Mouse (Mus musculus) hindbrain, embryonic 11.5 days (tissue): Measurements from ENCODE around the gene Usp36. TPM values are rescaled to one million over a fixed set of nuclear protein-coding genes. Genes with fewer than 3 reads are reported as not detected.

ENCODE experiments used
- ATAC-seq: fragments of 200-750 bp; cut with Nextera tagmentation; 2 replicates; pipeline ENCODE4 v1.8.0; 2017; ENCODE audit warnings: mild to moderate bottlenecking, moderate TSS enrichment, moderate library complexity; ENCODE audit not compliant: low FRiP score
- DNase-seq: peaks from one replicate; pipeline ENCODE4 v3.0.0-alpha.2; 2015; ENCODE audit warnings: low spot score
- H3K27ac ChIP-seq: fragments of 300-500 bp; sonication (generic); 2 replicates; pipeline ENCODE4 v1.5.1; 2014; ENCODE audit warnings: mild to moderate bottlenecking, low read depth, low read length
- H3K27me3 ChIP-seq: fragments of 300-500 bp; sonication (generic); 2 replicates; pipeline ENCODE4 v1.6.1; 2014; ENCODE audit warnings: mild to moderate bottlenecking, low read length, moderate library complexity, mixed read lengths; ENCODE audit not compliant: control insufficient read depth, insufficient read depth
- H3K36me3 ChIP-seq: fragments of 300-500 bp; sonication (generic); 2 replicates; pipeline ENCODE4 v1.6.1; 2014; ENCODE audit warnings: mild to moderate bottlenecking, low read length, moderate library complexity, mixed read lengths; ENCODE audit not compliant: control insufficient read depth, insufficient read depth
- H3K4me1 ChIP-seq: fragments of 300-500 bp; sonication (generic); replicated peaks from 2 replicates; pipeline ENCODE4 v1.6.1; 2014; ENCODE audit warnings: low read length, mixed read lengths; ENCODE audit not compliant: control insufficient read depth, insufficient read depth
- H3K4me2 ChIP-seq: fragments of 300-500 bp; sonication (generic); replicated peaks from 2 replicates; pipeline ENCODE4 v1.6.1; 2014; ENCODE audit warnings: mild to moderate bottlenecking, low read depth, low read length
- H3K4me3 ChIP-seq: fragments of 300-500 bp; sonication (generic); 2 replicates; pipeline ENCODE4 v1.5.1; 2014; ENCODE audit warnings: low read depth, low read length
- H3K9ac ChIP-seq: fragments of 300-500 bp; sonication (generic); 2 replicates; pipeline ENCODE4 v1.6.1; 2014; ENCODE audit warnings: low read depth, low read length
- H3K9me3 ChIP-seq: fragments of 300-500 bp; sonication (generic); 2 replicates; pipeline ENCODE4 v1.6.1; 2016; ENCODE audit warnings: low read length; ENCODE audit not compliant: control insufficient read depth
- WGBS: fragments of 180-500 bp; shearing (Covaris S2); extraction: QIAGEN DNeasy Blood & Tissue Kit; methylation state at CpG from one replicate; pipeline ENCODE4 v1.1.7; 2014; 5-methylcytosine and 5-hydroxymethylcytosine counted together
- polyA plus RNA-seq: library from polyadenylated mRNA; unstranded; fragments of >200 nt; fragmentation: Nextera tagmentation; extraction: Ambion mirVana; gene quantifications from 2 replicates; pipeline ENCODE4 v1.2.1, GENCODE M21; 2014

Gene Usp36
- polyA plus RNA-seq, 1 experiment from 2014 or later: 9.9 TPM

DNA sequence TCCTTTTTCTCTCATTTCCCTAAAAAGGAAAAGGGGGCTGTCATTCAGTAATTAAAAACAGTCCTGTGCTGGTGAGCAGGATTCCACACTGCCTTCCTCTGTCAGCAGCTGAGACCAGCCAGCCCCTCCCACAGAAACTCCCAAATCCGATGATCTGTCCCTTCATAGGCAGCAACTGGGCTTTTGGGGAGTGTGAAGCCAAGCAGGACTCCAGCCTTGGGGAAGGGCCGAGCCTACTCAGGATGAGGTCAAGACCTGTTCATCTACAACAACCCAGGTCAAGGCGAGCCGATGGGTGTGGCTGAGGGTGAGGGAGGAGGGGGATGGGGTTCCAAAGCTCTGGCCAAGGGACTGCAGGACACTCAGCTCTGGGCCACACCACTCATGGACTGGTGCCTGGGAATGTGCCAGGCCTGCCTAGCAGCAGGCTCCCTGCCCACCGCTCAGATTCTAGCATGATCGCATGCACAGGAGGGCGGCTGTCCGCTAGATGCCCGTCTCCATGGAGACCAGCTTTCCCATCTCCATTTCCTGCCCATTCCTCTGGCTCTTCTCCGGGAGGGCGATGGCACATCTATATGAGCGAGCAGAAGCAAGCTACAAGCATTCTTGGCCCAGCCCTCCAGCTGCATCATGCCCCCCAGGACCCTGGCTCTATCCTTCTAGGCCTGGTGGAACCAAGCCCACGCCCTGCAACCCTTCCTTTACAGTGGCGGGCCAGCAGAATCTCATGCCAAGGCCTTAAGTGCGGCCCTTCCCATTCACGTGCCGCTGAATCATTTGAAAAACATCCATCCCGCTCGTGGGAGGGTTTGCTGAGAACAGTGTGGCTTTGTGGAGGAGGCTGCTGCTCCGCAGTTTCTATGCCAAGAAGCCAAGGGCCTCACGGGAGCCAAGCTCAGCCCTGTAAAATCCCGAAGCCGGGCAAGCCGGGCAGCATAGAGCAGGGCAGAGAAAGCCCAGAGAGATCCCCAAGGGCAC, 37.2 kb upstream of the Usp36 start:
- no peak overlapping the region for H3K9ac ChIP-seq
- no peaks in the 10 kb centered on the region for H3K36me3 ChIP-seq
- DNase-seq (no peak), ATAC-seq (no peak)
- H3K27me3 ChIP-seq: no peaks in the 10 kb centered on the region
- H3K4me2 ChIP-seq: no peak overlapping the region
- no peak overlapping the region for H3K4me3 ChIP-seq
- WGBS: 82% methylated on average over 24 of the region's 24 CpGs
- H3K27ac ChIP-seq: no peak overlapping the region
- no peaks in the 10 kb centered on the region for H3K4me1 ChIP-seq
- no peaks in the 10 kb centered on the region for H3K9me3 ChIP-seq

DNA sequence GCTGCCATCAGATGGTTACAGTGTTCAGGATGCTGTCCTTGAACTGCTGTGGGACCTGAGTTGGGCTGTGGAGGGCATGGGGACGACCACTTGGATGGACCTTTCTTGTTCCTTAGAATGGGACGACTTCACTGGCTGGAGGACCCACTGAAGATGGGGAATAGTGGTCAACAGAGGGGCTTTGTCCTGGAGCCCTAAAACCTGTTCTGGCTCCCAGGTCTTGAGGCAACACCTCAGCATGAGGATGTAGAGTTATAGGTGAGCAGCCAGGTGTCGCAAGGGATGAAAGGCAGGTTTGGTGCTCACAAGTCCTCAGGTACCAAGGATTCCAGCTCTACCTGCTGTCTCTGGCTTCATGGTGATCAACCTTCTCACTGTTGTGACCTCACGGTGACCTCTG, 36.4 kb upstream of the Usp36 start:
- no peaks in the 10 kb centered on the region for H3K27me3 ChIP-seq
- H3K36me3 ChIP-seq: no peaks in the 10 kb centered on the region
- no peak overlapping the region for H3K9ac ChIP-seq
- no peak for ATAC-seq
- H3K4me1 ChIP-seq: no peaks in the 10 kb centered on the region
- no peak for DNase-seq
- H3K9me3 ChIP-seq: no peaks in the 10 kb centered on the region
- no peak overlapping the region for H3K4me3 ChIP-seq
- H3K4me2 ChIP-seq: no peak overlapping the region
- 90% methylated on average over 4 of the region's 4 CpGs for WGBS
- H3K27ac ChIP-seq: no peak overlapping the region

DNA sequence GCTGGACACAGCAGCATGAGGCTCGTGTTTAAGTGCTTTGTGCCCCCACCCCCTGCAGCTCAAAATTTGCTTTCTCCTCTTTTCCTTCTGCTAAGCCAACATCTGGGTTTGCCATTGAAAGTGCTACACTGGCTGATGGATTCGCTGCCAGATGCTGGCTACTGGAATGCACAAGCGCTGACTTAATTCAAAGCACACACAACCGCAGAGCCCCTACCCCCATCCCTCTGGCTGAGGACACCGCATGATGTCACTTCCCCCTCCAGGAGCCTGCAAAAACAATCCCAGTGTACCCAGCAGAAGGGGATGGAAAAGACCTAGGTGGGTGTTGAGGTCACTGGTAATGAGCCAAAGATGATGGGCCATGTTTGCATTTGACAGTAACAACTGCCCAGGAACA, 34.5 kb upstream of the Usp36 start:
- H3K27me3 ChIP-seq: no peaks in the 10 kb centered on the region
- no peaks in the 10 kb centered on the region for H3K36me3 ChIP-seq
- H3K4me1 ChIP-seq: no peaks in the 10 kb centered on the region
- DNase-seq: no peak
- H3K9ac ChIP-seq: no peak overlapping the region
- H3K9me3 ChIP-seq: no peaks in the 10 kb centered on the region
- no peak overlapping the region for H3K27ac ChIP-seq
- no peak overlapping the region for H3K4me3 ChIP-seq
- no peak overlapping the region for H3K4me2 ChIP-seq
- no peak for ATAC-seq
- 67% methylated on average over 5 of the region's 5 CpGs for WGBS

DNA sequence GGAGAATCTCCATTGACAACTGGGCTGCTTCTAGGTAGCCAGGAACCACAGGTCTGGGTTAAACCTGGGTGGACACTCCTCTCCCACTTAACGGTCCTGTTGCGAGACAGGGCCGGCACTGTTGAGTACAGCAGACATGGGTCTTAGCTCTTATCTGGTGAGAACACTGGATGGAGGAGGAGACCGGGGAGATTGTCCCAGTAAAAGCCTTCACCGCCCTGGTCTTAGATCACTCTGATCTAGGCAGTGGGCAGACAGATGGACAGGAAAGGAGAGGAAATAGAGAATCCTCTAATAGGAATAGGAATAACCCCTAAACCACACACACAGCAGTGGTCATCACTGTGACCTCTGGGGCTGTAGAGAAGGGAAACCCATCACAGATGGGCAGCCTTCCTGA, 33.9 kb upstream of the Usp36 start:
- H3K27ac ChIP-seq: no peak overlapping the region
- no peaks in the 10 kb centered on the region for H3K9me3 ChIP-seq
- WGBS: 87% methylated on average over 5 of the region's 5 CpGs
- no peaks in the 10 kb centered on the region for H3K27me3 ChIP-seq
- H3K4me2 ChIP-seq: no peak overlapping the region
- ATAC-seq: no peak
- no peak overlapping the region for H3K4me3 ChIP-seq
- H3K4me1 ChIP-seq: no peaks in the 10 kb centered on the region
- no peaks in the 10 kb centered on the region for H3K36me3 ChIP-seq
- no peak for DNase-seq
- H3K9ac ChIP-seq: no peak overlapping the region

- H3K36me3 ChIP-seq: no peaks in the 10 kb centered on the region
- ATAC-seq: no peak
- no peak overlapping the region for H3K4me2 ChIP-seq
- H3K4me1 ChIP-seq: no peaks in the 10 kb centered on the region
- no peak overlapping the region for H3K27ac ChIP-seq
- H3K9me3 ChIP-seq: no peaks in the 10 kb centered on the region
- H3K9ac ChIP-seq: no peak overlapping the region
- H3K27me3 ChIP-seq: no peaks in the 10 kb centered on the region
- DNase-seq: no peak
- WGBS: 55% methylated on average over 3 of the region's 3 CpGs
- H3K4me3 ChIP-seq: no peak overlapping the region
These were observed 32.6 kb upstream of the Usp36 start for GRCm38 (mm10) chr11:118322647-118323046.

GRCm38 (mm10) chr11:118321971-118322370, 31.9 kb upstream of the Usp36 start:
- DNase-seq (no peak), ATAC-seq (no peak)
- H3K9me3 ChIP-seq: no peaks in the 10 kb centered on the region
- H3K27ac ChIP-seq: no peak overlapping the region
- no peaks in the 10 kb centered on the region for H3K4me1 ChIP-seq
- no peak overlapping the region for H3K4me2 ChIP-seq
- no peak overlapping the region for H3K9ac ChIP-seq
- 75% methylated on average over 4 of the region's 4 CpGs for WGBS
- H3K27me3 ChIP-seq: no peaks in the 10 kb centered on the region
- H3K4me3 ChIP-seq: no peak overlapping the region
- H3K36me3 ChIP-seq: no peaks in the 10 kb centered on the region

- Histone ChIP-seq H3K4me1 (no peaks in the 10 kb centered on the region), H3K27ac (no peak overlapping the region), H3K9ac (no peak overlapping the region), H3K27me3 (no peaks in the 10 kb centered on the region), H3K9me3 (no peaks in the 10 kb centered on the region), H3K4me3 (no peak overlapping the region), H3K36me3 (no peaks in the 10 kb centered on the region), H3K4me2 (no peak overlapping the region)
- WGBS: 77% methylated on average over 7 of the region's 7 CpGs
- ATAC-seq (no peak), DNase-seq (no peak)
These were observed 31.5 kb upstream of the Usp36 start for GRCm38 (mm10) chr11:118321500-118321899.

GRCm38 (mm10) chr11:118318678-118319077, 28.6 kb upstream of the Usp36 start:
- ATAC-seq: no peak
- Histone ChIP-seq H3K4me2 (no peak overlapping the region), H3K9me3 (no peaks in the 10 kb centered on the region), H3K36me3 (no peaks in the 10 kb centered on the region), H3K9ac (no peak overlapping the region), H3K27ac (no peak overlapping the region), H3K4me3 (no peak overlapping the region), H3K4me1 (no peaks in the 10 kb centered on the region), H3K27me3 (no peaks in the 10 kb centered on the region)
- peak; percentile 41 for DNase-seq
- 59% methylated on average over 5 of the region's 5 CpGs for WGBS

- H3K4me2 ChIP-seq: no peak overlapping the region
- ATAC-seq: no peak
- no peak overlapping the region for H3K4me3 ChIP-seq
- no peaks in the 10 kb centered on the region for H3K36me3 ChIP-seq
- no peaks in the 10 kb centered on the region for H3K9me3 ChIP-seq
- H3K27ac ChIP-seq: no peak overlapping the region
- no peaks in the 10 kb centered on the region for H3K4me1 ChIP-seq
- H3K27me3 ChIP-seq: no peaks in the 10 kb centered on the region
- WGBS: 25% methylated on average over 7 of the region's 7 CpGs
- DNase-seq: peak; percentile 82
- H3K9ac ChIP-seq: no peak overlapping the region
These were observed 27.1 kb upstream of the Usp36 start for GRCm38 (mm10) chr11:118317129-118317528.
